Comparison of ENCODE assay signal across 24 mouse cellular contexts in the genomic region with DNA sequence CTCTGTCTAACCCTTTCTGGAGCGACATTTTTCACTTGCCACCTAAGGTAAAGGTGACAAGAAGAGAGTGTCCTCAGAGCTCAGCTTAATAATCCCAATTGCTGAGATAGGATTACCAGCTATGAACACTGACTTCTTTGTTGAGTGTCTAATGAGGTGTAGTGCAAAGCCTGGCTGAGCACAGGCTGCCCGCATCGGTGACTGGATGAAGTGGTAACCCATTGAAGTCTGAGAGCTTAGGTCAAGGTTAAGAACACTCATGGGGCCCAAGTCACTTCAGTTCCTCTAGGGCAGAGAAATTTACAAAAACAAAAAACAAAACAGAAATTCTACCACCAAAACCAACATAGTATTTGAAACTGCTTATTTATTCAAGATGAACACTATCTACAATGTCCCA.
"Had no signal": no experiment of that assay in that cellular context is flagged by ENCODE, and none has a peak within 500 bp of the region (broad histone marks: within the 10 kb centered on the region; RNA-seq: fewer than 3 reads in every experiment).

No protein-coding gene starts in this region.

- H3K4me3 ChIP-seq: forebrain, embryonic 15.5 days; heart, adult 2 months; heart, embryonic 13.5 days; heart, embryonic 15.5 days; hindbrain, embryonic 13.5 days; hindbrain, embryonic 15.5 days; limb, embryonic 13.5 days; limb, embryonic 15.5 days; liver, embryonic 12.5 days had no signal

- H3K4me2 ChIP-seq: forebrain, embryonic 15.5 days; heart, embryonic 11.5 days; heart, embryonic 13.5 days; heart, embryonic 15.5 days; hindbrain, embryonic 13.5 days; hindbrain, embryonic 15.5 days; limb, embryonic 13.5 days; limb, embryonic 15.5 days; liver, embryonic 12.5 days had no signal

- H3K9me3 ChIP-seq: forebrain, embryonic 15.5 days; heart, embryonic 13.5 days; heart, embryonic 15.5 days; hindbrain, embryonic 13.5 days; hindbrain, embryonic 15.5 days; limb, embryonic 13.5 days; limb, embryonic 15.5 days; liver, embryonic 12.5 days had no signal

- H3K9ac ChIP-seq: forebrain, embryonic 15.5 days; forebrain, postnatal 0 days; heart, embryonic 13.5 days; heart, embryonic 15.5 days; hindbrain, embryonic 13.5 days; hindbrain, embryonic 15.5 days; limb, embryonic 13.5 days; limb, embryonic 15.5 days; liver, embryonic 12.5 days had no signal

- DNase-seq: forebrain, postnatal 0 days; gastrocnemius, postnatal 14 days; gastrocnemius, postnatal 36 days; heart, adult 11 months; heart, adult 2 months; heart, postnatal 14 days; heart, postnatal 36 days; kidney, adult 2 months; kidney, postnatal 10 days; kidney, postnatal 25 days; layer of hippocampus, adult 9-11 months; layer of hippocampus, postnatal 36 days; left cerebral cortex, postnatal 4 days had no signal

- H3K27ac ChIP-seq: forebrain, embryonic 15.5 days; heart, adult 2 months; heart, embryonic 13.5 days; heart, embryonic 15.5 days; hindbrain, embryonic 13.5 days; hindbrain, embryonic 15.5 days; hindbrain, postnatal 0 days; limb, embryonic 13.5 days; limb, embryonic 15.5 days; liver, embryonic 12.5 days had no signal

- ATAC-seq: forebrain, embryonic 15.5 days; forebrain, postnatal 0 days; hindbrain, postnatal 0 days; intestine, embryonic 16.5 days; liver, embryonic 12.5 days had no signal

- H3K4me1 ChIP-seq: forebrain, embryonic 15.5 days; hindbrain, embryonic 13.5 days; hindbrain, embryonic 15.5 days; limb, embryonic 15.5 days; liver, embryonic 12.5 days had no signal

- H3K27me3 ChIP-seq: forebrain, embryonic 15.5 days; heart, embryonic 13.5 days; heart, embryonic 15.5 days; hindbrain, embryonic 13.5 days; hindbrain, embryonic 15.5 days; limb, embryonic 13.5 days; limb, embryonic 15.5 days; liver, embryonic 12.5 days had no signal
